Mouse (Mus musculus) heart, embryonic 12.5 days (tissue): ENCODE measurements around the gene Sprr2a2. TPM values are rescaled to one million over a fixed set of nuclear protein-coding genes. Genes with fewer than 3 reads are reported as not detected.
A peak's percentile ranks its signal among the peaks of the same experiment; 100 is the strongest.
"Not testable (repeated sequence)": the region's sequence is repeated elsewhere in the genome, so short reads cannot be mapped to it uniquely, and the experiment has no call there.

Experiments
- ATAC-seq: fragments of 200-750 bp; cut with Nextera tagmentation; 2 replicates; pipeline ENCODE4 v1.8.0; 2017; ENCODE audit warnings: moderate TSS enrichment, moderate library complexity; ENCODE audit not compliant: insufficient number of reproducible peaks, low FRiP score
- H3K27ac ChIP-seq: fragments of 300-500 bp; sonication (generic); 2 replicates; pipeline ENCODE4 v1.5.1; 2016; ENCODE audit warnings: mild to moderate bottlenecking, moderate library complexity; ENCODE audit not compliant: poor library complexity, severe bottlenecking
- H3K27me3 ChIP-seq: fragments of 300-500 bp; sonication (generic); replicated peaks from 2 replicates; pipeline ENCODE4 v1.6.1; 2016; ENCODE audit warnings: mild to moderate bottlenecking, moderate library complexity
- H3K36me3 ChIP-seq: fragments of 300-500 bp; sonication (generic); 2 replicates; pipeline ENCODE4 v1.6.1; 2016; ENCODE audit warnings: mild to moderate bottlenecking, moderate library complexity
- H3K4me1 ChIP-seq: fragments of 300-500 bp; sonication (generic); replicated peaks from 2 replicates; pipeline ENCODE4 v1.6.1; 2016; ENCODE audit warnings: mild to moderate bottlenecking
- H3K4me2 ChIP-seq: fragments of 300-500 bp; sonication (generic); 2 replicates; pipeline ENCODE4 v1.6.1; 2016; ENCODE audit warnings: mild to moderate bottlenecking, moderate library complexity
- H3K4me3 ChIP-seq: fragments of 300-500 bp; sonication (generic); 2 replicates; pipeline ENCODE4 v1.5.1; 2016; ENCODE audit warnings: mild to moderate bottlenecking
- H3K9ac ChIP-seq: fragments of 300-500 bp; sonication (generic); 2 replicates; pipeline ENCODE4 v1.6.1; 2016; ENCODE audit warnings: mild to moderate bottlenecking, moderate library complexity
- H3K9me3 ChIP-seq: fragments of 300-500 bp; sonication (generic); replicated peaks from 2 replicates; pipeline ENCODE4 v1.6.1; 2016; ENCODE audit warnings: mild to moderate bottlenecking, moderate library complexity
- WGBS: fragments of 180-500 bp; shearing (Covaris S2); methylation state at CpG from one replicate; pipeline ENCODE4 v1.1.7; 2016; 5-methylcytosine and 5-hydroxymethylcytosine counted together
- polyA plus RNA-seq: library from polyadenylated mRNA; unstranded; fragments of >200 nt; fragmentation: Nextera tagmentation; extraction: Ambion mirVana; gene quantifications from 2 replicates; pipeline ENCODE4 v1.2.1, GENCODE M21; 2016

The Sprr2a2 gene
- polyA plus RNA-seq, 1 experiment from 2014 or later = 0.66 TPM

GRCm38 (mm10) chr3:92238736-92239135 is 23.0 kb downstream of the Sprr2a2 start:
- H3K4me3 ChIP-seq, H3K36me3 ChIP-seq, H3K27me3 ChIP-seq, H3K4me1 ChIP-seq, H3K9ac ChIP-seq, ATAC-seq, H3K9me3 ChIP-seq, H3K27ac ChIP-seq, H3K4me2 ChIP-seq: not testable (repeated sequence)

GRCm38 (mm10) chr3:92239197-92239596 is 23.5 kb downstream of the Sprr2a2 start:
- ATAC-seq, H3K4me1 ChIP-seq, H3K4me3 ChIP-seq, H3K36me3 ChIP-seq, H3K27me3 ChIP-seq, H3K9me3 ChIP-seq, H3K27ac ChIP-seq, H3K4me2 ChIP-seq, H3K9ac ChIP-seq: not testable (repeated sequence)
- no CpG with 5 or more reads among the region's 1 CpGs for WGBS

DNA sequence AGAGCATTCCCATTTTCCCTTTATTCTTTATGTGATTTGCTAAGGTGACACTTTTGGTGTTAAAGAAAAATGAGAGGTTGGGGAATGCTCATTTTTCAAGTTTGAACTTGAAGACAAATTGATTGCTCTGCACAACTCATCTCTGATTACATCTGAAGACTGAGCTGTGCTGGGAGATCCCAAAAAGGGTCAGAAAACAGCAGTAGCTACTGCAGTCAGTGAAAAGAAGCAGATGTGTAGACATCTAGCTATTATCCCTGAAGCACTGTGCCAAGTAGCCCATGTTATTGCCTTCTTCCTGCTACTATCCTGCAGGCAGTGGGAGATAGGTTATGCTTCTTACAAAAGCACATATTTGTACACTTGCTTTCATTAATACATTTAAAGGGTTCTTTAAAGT is 29.1 kb downstream of the Sprr2a2 start:
- H3K27me3 ChIP-seq, H3K36me3 ChIP-seq, ATAC-seq, H3K9me3 ChIP-seq, H3K9ac ChIP-seq, H3K4me3 ChIP-seq, H3K4me1 ChIP-seq, H3K4me2 ChIP-seq, H3K27ac ChIP-seq: not testable (repeated sequence)

DNA sequence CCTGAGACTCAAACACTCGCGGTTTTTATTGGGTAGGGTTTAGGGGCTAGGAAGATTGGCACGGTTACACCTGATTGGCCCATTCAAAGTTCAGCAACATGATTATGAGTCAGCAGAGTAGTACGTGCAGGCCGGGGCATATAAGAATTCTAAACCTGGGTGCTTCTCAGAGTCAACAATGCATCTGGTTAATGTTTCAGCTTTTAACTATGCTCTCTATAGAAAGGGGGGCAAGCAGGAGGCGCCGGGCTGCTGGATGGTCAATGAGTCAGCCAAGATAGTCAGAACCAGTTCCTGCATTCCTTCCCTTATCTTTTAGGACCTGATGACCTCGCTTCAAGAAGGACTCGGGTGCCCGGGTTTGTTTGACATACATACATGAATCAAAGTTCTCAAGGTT is 30.5 kb downstream of the Sprr2a2 start:
- not testable (repeated sequence) for H3K4me3 ChIP-seq, H3K27ac ChIP-seq, H3K36me3 ChIP-seq, H3K4me1 ChIP-seq, H3K4me2 ChIP-seq, H3K27me3 ChIP-seq, H3K9me3 ChIP-seq, H3K9ac ChIP-seq
- WGBS = no CpG with 5 or more reads among the region's 10 CpGs
- ATAC-seq = peak; percentile 51

DNA sequence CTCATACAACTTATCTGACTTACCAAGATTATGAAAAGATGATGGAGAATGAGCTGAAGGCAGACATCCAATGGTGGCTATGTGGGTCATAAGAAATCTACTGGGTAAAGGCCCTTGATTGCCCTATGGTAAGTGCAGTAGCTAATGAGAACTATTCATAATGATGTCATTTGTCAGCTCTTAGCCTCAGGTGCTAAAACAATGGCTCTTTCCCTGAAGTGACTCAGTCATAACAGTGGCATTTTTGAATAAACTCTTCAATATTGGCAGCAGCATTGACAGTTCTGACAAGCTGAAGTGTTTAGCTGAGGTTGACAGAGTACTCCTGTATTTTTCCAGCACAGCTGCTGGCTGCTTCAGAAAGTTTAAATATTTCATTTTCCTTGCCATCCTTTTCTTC is 32.8 kb downstream of the Sprr2a2 start:
- not testable (repeated sequence) for H3K4me1 ChIP-seq, H3K27me3 ChIP-seq, H3K4me3 ChIP-seq, H3K27ac ChIP-seq, H3K9me3 ChIP-seq, ATAC-seq, H3K9ac ChIP-seq, H3K36me3 ChIP-seq, H3K4me2 ChIP-seq

- H3K4me1 ChIP-seq, H3K4me3 ChIP-seq, H3K9ac ChIP-seq, H3K27me3 ChIP-seq, H3K9me3 ChIP-seq, H3K4me2 ChIP-seq, H3K36me3 ChIP-seq, ATAC-seq, H3K27ac ChIP-seq: not testable (repeated sequence)
- 79% methylated on average over 1 of the region's 2 CpGs for WGBS
Measured at GRCm38 (mm10) chr3:92250450-92250849, 34.7 kb downstream of the Sprr2a2 start.

- ATAC-seq = peak; percentile 54; the same call in 1 of the 2 replicates
- H3K9me3 ChIP-seq = not testable (repeated sequence)
- no CpG with 5 or more reads among the region's 8 CpGs for WGBS
Measured at GRCm38 (mm10) chr3:92253860-92254259, 38.1 kb downstream of the Sprr2a2 start.

DNA sequence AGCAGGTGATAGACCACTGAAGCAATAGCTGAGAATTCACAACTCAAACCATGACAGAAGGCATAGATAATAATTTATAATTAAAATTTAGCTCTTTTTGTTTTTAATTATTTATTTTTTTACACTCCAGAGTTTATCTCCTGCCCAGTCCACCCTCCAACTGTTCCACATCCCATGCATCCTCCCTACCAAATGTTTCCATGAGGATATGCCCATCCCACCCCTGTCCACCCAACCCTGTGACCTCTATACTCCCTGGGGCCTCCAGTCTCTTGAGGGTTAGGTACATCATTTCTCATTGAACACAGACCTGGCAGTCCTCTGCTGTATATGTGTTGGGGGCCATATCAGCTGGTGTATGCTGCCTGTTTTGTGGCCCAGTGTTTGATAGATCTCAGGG is 42.8 kb downstream of the Sprr2a2 start:
- ATAC-seq = peak; percentile 57
- H3K9me3 ChIP-seq, H3K4me3 ChIP-seq, H3K4me1 ChIP-seq, H3K4me2 ChIP-seq, H3K27ac ChIP-seq, H3K9ac ChIP-seq, H3K27me3 ChIP-seq, H3K36me3 ChIP-seq: not testable (repeated sequence)

More at GRCm38 (mm10) chr3:92253860-92254259, 38.1 kb downstream of the Sprr2a2 start:
- H3K27ac ChIP-seq, H3K4me2 ChIP-seq, H3K27me3 ChIP-seq, H3K36me3 ChIP-seq, H3K4me1 ChIP-seq, H3K9ac ChIP-seq, H3K4me3 ChIP-seq: not testable (repeated sequence)

- not testable (repeated sequence) for H3K4me2 ChIP-seq, H3K27me3 ChIP-seq, H3K9ac ChIP-seq, H3K9me3 ChIP-seq, H3K4me1 ChIP-seq, H3K4me3 ChIP-seq, H3K27ac ChIP-seq, H3K36me3 ChIP-seq
- ATAC-seq = 0 out of 2 replicates have a peak, but pooled peaks have one; percentile 29
- WGBS = no CpG with 5 or more reads among the region's 2 CpGs
Measured at GRCm38 (mm10) chr3:92263462-92263861, 47.7 kb downstream of the Sprr2a2 start.

GRCm38 (mm10) chr3:92271414-92271985 is 55.8 kb downstream of the Sprr2a2 start:
- not testable (repeated sequence) for H3K36me3 ChIP-seq, H3K4me1 ChIP-seq, H3K4me2 ChIP-seq, H3K27ac ChIP-seq, H3K27me3 ChIP-seq, H3K4me3 ChIP-seq, H3K9ac ChIP-seq, H3K9me3 ChIP-seq
- 0 out of 2 replicates have a peak, but pooled peaks have one; percentile 37 for ATAC-seq
- WGBS = no CpG with 5 or more reads among the region's 4 CpGs

- H3K4me3 ChIP-seq, H3K9me3 ChIP-seq, H3K36me3 ChIP-seq, H3K4me2 ChIP-seq, H3K27me3 ChIP-seq, H3K27ac ChIP-seq, H3K9ac ChIP-seq, H3K4me1 ChIP-seq, ATAC-seq: not testable (repeated sequence)
Measured at GRCm38 (mm10) chr3:92273504-92273903, 57.8 kb downstream of the Sprr2a2 start.

DNA sequence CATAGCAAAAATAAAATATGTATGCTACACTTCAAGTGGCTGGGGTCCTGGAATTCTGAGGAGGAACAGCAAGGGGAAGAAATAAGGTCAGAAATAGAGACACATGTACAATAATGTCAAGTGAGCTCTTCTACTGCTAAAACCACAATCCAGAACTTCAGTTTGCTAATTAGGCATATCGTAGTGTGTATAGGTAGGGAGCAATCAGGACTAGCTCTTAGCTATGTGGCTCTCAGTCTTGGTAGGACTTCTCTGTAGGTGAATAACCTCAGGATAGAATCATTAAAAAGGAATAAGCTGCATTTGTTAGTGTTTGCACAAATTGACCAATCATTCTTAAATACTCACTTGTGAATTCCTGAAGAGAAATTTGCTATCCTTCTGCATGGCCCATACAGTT is 58.3 kb downstream of the Sprr2a2 start:
- not testable (repeated sequence) for H3K9me3 ChIP-seq, H3K4me3 ChIP-seq, H3K4me2 ChIP-seq, H3K27me3 ChIP-seq, H3K9ac ChIP-seq, H3K4me1 ChIP-seq, H3K27ac ChIP-seq, ATAC-seq, H3K36me3 ChIP-seq
- WGBS = no CpG with 5 or more reads among the region's 1 CpGs
